Mouse (Mus musculus) right cerebral cortex, postnatal 4 days (tissue): Measurements from ENCODE around the gene Ccdc14.
"Not testable (repeated sequence)": the region's sequence is repeated elsewhere in the genome, so short reads cannot be mapped to it uniquely, and the experiment has no call there.

Experiments
- DNase-seq: peaks from one replicate; pipeline ENCODE4 v3.0.0-alpha.2; 2022

The Ccdc14 gene

DNA sequence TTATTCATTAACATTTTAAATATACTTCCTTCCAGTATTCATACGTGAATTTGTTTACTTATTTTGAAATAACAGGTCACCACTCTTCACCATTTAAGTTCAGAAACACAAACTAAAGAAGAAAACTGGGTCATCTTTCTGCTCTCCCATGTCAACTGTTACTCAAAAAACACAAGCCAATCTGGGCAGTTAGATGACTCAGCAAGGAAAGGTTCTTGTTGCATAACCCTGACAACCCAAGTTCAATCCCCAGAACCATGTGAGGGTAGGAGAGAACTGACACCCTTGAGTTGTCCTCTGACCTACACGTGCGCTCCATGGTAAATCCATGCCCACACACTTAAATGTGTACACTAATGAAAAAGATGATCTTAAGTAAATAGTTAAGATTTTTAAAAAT lies 34.7 kb downstream of the Ccdc14 start:
- no peak for DNase-seq

DNA sequence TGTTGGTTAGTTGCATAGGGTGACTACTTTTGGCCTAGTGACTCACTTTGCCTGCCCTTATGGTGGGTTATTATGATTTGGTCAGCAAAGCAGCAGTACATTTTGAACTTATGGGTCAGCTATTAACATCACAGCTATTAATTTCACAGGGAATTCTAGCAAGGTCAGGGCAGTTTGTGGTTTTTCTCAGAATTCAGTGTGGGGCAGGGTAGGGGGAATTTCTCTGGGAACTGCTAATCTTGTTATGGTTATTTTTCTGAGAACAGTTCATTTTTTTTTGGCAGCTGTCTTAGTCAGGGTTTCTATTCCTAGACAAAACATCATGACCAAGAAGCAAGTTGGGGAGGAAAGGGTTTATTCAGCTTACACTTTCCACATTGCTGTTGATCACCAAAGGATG lies 38.2 kb downstream of the Ccdc14 start:
- not testable (repeated sequence) for DNase-seq

DNA sequence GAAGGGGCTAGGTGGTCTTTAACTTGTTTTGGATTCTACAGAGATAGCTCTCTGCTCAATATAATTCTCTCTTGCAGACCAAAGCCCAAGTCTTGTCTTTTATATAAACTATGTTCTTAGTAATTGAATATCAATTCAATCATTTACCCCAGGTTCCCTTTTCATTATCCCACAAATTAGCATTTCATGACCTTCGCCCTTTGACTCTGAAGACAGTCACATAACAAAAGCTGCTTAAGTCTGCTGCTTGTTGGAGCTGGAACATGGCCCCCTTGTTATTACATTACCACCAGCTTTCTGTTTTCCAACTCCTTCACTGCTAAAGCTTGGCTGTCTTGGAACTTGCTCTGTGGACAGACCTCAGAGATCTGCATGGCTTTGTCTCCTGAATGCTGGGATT lies 39.0 kb downstream of the Ccdc14 start:
- DNase-seq, result no peak

DNA sequence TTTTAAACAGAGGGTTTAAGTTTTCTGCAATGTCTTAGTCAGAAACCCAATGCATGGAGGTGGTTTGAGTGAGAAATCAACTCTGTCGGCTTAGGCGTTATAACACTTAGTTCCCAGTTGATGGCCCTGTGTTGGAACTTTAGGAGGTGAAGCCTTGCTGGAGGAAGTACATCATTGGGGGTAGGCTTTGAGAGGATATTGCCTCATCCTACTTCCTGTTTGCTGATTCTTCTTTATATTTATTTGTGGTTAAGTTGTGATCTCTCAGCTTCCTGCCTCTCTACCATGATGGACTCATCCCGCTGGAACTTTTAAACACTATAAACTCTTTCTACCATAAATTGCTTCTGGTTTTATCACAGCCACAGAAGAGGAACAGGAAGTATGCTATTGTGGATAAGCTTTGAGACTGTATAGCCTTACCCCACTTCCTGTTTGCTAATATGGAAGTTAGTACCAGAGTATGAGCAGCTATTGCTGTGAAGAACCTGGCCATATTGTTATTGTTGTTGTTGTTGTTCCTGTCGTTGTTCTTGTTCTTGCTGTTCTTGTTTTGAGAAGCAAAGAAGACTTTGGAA lies 48.3 kb downstream of the Ccdc14 start:
- DNase-seq, result no peak

DNA sequence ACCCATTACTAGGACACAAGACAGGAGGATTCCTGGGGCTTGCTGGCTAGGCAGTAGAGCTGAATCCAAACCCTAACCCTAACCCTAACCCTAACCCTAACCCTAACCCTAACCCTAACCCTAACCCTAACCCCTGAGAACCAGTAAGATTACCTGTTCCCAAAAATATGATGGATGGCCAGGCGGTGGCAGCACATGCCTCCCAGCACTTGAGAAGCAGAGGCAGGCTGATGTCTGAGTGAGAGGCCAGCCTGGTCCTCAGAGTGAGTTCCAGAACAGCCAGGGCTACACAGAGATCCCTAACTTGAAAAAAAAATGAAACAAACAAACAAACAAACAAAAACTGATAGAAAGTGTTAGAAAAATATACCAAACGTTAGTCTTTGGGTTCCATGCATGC lies 52.5 kb downstream of the Ccdc14 start:
- no peak for DNase-seq

DNA sequence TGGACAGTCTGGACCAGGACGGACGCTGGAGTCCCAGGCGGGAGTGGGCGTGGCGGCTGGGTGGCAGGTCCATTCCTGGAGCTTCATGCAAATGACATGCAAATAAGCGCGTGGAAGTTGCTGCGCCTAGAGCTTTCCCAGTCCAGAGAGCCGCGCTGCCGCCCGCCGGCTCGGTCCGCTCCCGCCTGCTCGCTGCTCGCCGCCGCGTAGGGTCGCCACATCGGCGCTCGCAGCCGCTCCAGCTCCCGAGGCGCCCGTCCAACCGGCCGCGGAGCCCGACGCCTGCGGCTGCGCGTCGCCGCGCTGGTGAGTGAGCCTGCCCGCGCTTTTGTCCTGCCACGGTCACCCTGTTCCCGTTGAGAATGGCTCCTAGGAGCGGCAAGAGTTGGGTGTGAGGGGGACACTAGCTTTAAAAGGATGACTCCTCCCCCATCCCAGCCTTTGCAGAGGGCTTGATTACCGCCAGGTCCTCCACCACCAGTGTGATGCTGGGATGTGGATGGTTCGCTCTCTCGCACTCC lies 54.7 kb downstream of the Ccdc14 start, which contains the start of gene Mylk:
Mylk (plus strand) TSS at position 146 of the 521 bp plus-strand sequence.
- DNase-seq, result peak; percentile 55

DNA sequence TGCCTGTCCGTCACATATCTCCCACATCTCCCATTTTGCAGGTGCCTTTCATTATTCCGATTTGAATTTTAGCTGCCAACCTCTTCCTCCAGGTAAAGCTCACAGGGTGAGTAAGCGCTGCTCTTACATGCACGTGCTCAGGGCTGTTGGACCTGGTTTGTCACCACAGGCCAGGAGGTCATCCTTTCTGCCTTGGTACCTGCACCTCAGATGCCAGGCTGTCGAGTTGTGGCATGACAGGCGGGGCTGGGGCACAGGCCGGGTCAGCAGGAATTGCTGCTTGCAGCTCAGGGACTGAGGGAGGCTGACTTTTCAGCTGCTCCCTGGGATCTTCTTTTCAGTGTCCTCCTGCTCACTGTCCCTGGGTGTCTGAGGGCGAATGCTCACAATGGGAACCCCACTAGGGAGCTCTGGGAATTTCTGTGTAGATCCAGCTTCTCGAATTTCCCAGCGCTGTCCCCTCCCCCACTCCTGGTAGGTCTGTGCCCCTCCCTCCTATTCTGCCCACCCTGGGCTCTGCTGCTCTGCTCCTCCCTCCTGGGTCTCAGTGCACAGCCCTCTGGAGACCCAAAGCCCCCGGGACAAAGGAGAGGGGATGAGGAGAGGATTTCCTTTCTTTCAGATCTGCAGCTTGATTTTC lies 57.8 kb downstream of the Ccdc14 start:
- DNase-seq, result no peak

DNA sequence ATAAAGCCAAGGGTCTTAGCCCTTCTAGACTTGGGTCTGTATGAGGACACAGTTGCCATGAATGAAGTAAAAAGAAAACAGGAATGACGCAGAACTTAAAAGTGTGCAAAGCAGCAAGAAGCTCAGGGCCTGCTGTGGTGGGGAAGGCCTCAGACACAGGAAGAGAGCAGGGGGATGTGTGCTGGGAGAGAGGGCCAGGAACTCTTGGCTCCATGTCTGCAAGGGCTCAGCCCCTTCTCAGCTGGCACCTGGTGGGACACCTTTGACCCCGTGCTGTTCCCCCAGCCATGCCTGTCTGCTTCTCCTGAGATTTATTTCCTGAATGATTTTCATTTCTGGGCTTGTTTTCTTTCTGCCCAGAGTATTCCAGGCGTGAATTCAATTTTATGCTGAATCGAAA lies 59.1 kb downstream of the Ccdc14 start:
- no peak for DNase-seq

DNA sequence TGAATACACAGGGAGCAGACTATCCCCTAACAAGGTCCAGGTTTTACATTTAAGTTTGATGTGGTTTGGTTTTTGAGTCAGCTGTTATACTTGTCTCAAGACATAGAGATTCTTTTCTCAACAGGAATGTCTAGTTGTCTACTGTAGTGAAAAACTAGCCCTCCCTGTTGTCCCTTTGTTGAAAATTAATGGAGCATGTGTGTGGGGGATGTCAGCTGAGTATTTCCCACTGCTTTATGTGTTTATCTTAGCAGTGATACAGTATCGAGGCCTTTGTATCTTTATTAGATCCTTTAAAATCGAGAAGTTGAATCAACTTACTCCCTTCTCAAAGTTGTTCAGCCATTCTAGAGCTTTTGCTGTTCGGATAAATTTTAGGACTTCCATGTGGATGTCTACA lies 61.6 kb downstream of the Ccdc14 start:
- DNase-seq, result no peak

DNA sequence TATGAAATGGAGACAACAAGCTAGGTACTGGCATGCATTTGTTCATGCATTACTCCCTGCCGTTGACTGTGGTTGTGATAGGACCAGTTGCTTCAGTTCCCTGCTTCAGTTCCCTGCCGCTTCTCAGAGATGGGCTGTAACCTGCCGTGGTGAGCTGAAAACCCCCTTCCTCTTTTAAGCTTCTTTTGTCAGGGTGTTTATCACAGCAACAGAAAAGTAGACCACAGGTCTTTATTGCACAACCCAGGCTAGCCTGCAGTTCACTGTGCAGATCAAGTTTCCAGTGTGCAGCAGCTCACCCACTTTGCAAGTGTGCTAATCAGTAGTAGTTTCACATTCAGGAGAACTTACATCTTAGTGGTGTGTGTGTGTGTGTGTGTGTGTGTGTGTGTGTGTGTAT lies 62.6 kb downstream of the Ccdc14 start:
- no peak for DNase-seq

DNA sequence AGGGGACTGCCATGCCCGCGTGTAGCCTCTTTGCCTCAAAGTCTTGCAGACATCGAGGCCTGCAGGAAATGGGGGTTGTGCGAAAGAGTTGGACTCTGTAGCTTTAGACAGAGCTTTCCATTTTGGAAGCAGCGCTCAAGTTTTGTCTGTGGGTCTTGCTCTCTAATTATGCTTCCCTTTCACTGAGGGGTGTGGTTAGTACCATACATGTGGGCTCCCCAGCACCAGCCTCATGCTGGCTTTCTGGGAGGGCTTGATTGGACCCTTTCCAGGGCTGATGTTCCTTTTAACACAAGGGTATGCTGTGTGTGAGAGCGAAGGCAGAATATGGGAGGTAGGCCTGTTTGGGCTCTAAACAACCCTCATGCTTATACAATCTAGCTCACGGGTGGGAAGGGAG lies 66.6 kb downstream of the Ccdc14 start:
- no peak for DNase-seq

DNA sequence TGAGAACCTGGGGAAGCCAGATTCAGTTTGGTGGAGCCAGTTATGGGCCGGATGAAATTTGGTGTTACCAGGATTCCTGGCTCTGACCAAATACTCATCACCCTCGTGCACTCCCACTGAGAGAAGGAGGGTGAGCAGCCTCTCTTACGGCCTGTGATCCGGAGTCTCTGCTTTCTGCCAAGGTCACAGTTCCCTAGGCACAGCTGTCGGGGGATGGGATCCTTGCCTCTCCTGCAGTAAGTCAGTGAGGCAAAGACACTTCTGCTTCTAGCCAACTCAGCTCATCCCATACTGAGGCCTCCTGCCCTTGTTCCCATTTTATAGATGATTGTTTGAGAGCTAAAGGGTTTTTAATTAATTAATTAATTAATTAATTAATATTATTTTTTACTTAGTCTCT lies 67.8 kb downstream of the Ccdc14 start:
- no peak for DNase-seq

DNA sequence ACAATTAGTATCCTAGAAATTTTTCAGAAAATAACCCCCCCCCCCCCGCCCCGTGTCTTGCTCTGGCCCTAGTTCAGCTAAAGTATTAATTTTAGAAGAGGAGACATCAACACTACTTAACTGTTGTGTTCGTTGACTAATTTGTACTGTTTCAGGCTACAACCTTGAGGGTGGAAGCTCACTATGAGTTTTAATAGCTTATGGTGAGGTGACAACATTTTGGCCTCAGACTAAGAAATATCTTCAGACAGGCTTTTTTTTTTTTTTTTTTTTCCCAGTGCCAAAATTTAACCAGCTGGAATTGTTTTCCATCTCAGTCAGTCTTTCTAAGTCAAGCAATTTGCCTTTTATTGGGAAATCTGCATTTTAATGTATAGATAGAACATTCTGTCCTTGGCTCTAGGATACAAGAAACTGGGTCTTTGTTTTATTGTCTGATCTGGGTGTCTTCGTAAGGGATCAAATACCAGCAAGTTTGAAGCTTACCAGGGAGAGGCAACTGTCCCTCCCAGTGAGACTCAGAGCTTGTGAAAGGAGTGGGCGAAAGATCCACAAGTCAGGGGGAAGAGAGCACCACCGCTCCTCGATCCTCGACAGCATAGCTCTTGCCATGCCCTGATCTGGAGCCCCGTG lies 73.7 kb downstream of the Ccdc14 start:
- DNase-seq, result no peak

DNA sequence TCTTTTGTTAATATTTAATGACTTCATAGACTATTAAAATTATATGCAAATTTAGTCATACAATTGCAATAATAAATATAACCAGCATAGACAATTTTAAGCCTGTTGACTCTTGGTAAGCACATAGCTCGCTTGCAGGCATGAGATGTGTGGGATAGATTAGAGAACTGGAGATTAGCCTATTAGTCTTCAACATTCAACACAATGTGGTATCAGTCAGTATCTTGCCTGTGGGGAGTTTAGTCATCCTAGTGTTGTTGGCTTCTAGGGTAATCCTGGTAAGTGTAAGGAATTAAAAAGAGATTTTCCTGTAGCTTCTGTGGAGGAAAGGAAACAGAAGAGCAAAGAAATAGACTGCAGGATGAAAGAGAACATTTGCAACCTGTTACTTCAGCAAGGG lies 75.2 kb downstream of the Ccdc14 start:
- DNase-seq, result no peak

DNA sequence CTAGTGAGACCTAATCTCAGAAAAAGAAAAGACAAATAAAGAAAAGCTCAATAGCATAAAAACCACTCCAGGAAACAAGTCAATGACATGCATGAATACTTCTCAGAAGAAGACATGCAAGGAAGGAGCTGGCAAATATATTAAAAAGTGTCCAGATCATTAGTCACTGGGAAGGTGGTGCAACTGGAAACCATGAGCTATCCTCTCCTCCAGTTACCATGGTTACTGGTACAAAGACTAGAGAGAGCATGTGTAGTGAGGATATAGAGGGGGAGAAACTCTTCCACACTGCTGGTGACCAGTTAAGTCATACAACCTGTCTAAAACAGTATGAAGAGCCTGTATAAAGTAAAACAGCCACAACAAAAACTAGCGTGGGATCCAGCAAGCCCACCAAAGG lies 75.8 kb downstream of the Ccdc14 start:
- no peak for DNase-seq

DNA sequence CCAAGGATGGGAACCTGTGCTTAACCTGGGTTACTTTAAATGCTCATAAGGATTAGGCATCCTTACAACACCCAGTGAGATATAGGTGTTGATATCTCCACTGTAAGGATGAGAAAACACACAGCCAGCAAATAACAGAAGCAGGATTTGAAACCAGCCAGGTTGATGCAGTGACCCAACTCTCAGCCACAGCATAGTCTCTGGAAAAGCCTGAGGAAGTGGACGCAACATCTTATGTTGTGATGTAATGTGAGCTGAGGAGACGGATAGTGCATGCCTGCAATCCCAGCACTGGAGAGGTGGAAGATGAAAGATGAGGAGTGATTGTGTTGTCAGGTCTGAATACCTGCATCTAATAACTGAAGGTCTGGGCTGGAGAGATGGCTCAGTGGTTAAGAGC lies 77.0 kb downstream of the Ccdc14 start:
- DNase-seq, result no peak

DNA sequence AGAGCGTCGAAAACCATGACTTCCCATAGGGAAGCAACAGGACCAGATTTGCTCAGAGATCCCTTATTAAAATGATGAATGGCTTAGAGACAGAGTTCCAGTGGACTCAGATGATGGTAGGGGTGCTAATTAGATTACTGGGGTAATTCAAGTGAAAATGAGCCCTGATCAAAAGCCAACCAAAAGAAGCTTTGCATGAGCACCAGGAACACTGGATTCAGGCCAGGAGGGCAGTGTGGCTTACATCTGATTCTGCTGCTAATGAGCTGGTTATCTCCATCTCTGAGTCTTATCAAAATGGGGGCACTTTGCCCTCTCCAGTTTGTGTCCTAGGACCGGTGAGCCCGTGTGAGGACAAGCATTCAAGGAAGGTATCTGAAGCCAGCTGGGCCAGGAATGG lies 78.0 kb downstream of the Ccdc14 start:
- no peak for DNase-seq

DNA sequence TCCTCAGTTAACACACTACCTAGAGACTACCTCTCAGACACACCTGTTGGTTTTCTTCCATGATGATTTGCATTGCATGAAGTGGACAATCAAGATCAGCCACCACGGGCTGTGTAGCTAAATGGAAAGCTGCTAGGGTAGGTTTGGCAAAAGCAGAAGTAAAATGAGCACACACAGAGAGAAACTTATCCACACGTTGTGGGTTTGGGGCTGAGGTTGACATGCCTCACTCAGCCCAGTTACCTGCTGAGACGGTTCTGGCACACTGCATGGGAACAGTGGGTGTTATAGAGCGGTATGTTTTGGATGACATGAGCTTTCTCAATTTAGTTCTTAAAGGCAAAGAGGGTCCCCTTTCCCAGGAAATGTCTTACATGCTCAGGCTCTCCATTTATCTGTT lies 79.7 kb downstream of the Ccdc14 start:
- no peak for DNase-seq

DNA sequence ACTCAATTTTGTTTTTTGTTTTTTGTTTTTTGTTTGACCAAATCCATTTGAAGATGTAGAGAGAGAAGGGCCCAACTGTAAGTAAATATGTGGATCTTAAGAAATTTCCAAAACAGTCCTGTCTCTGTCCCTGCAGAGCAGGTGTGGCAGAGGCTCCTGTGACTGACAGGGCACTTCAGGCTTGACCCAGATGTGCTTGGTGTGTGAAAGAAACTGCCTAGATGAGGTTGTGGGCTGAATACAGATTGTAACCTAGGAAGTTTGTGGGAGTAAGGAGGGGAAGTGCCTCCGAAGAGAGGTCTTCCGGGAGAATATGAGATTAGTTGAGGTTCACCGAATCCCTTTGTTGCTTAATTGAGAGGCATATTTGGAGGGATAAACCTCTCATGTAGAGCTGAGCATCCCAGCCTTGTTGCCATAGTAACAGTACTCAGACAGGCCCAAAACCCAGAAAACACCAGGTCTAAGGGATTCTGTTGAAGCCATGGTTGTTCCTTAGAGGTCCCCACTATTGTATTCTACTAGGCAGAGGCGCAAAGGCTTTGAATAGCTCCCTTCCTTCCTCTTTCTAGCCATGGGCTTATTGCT lies 82.1 kb downstream of the Ccdc14 start:
- no peak for DNase-seq
